Mouse (Mus musculus): ENCODE measurements around the gene Trmt2b.
"Not testable (repeated sequence)": the region's sequence is repeated elsewhere in the genome, so short reads cannot be mapped to it uniquely, and the experiment has no call there.

- not testable (repeated sequence) for TF ChIP-seq TAL1, GATA1 (IDR thresholded peaks at IDR 0.05; ENCODE audit: low read length)
Observed at GRCm38 (mm10) chrX:134187201-134187600, 89.6 kb downstream of the Trmt2b start, which contains the start of gene Arl13a.
